Mouse (Mus musculus): ENCODE measurements around the gene Fam71b. TPM values are rescaled to one million over a fixed set of nuclear protein-coding genes. Genes with fewer than 3 reads are reported as not detected.

Fam71b gene
- polyA plus RNA-seq, 1 experiment from 2014 or later = not detected

Other genes with a start within 250 kb of the Fam71b start
- not detected in 3 replicates for gene Nipal4, start 230.1 kb upstream of the Fam71b start, polyA plus RNA-seq (2018)
- not detected in 3 replicates for gene Fndc9, start 161.0 kb upstream of the Fam71b start, polyA plus RNA-seq (2018)
- 37.5 to 67.1 TPM (median 52.7 TPM) in 3 replicates for gene Cyfip2, start 83.7 kb upstream of the Fam71b start, polyA plus RNA-seq (2018)
- 0.17 TPM in 1 of 3 replicates, not detected in the others for gene Itk, start 7.0 kb upstream of the Fam71b start, polyA plus RNA-seq (2018)
- 27.5 to 43.6 TPM (median 39.4 TPM) in 3 replicates for gene Med7, start 40.4 kb downstream of the Fam71b start, polyA plus RNA-seq (2018)
- 18.7 to 40.5 TPM (median 38.9 TPM) in 3 replicates for gene Havcr2, start 58.4 kb downstream of the Fam71b start, polyA plus RNA-seq (2018)
- not detected in 3 replicates for gene Gm12169, start 127.7 kb downstream of the Fam71b start, polyA plus RNA-seq (2018)
- gene BC053393, start 175.0 kb downstream of the Fam71b start, polyA plus RNA-seq (2018) = not detected in 3 replicates
- not detected in 3 replicates for gene Dppa1, start 232.7 kb downstream of the Fam71b start, polyA plus RNA-seq (2018)

Measured in macrophage (primary cell).